Mouse (Mus musculus) ovary, postnatal 10 days (tissue): Measurements from ENCODE around the gene Gm10961.
"Not testable (repeated sequence)": the region's sequence is repeated elsewhere in the genome, so short reads cannot be mapped to it uniquely, and the experiment has no call there.

Source experiments
- DNase-seq: peaks from one replicate; pipeline ENCODE4 v3.0.0; 2022; ENCODE audit warnings: low spot score

Gene Gm10961

DNA sequence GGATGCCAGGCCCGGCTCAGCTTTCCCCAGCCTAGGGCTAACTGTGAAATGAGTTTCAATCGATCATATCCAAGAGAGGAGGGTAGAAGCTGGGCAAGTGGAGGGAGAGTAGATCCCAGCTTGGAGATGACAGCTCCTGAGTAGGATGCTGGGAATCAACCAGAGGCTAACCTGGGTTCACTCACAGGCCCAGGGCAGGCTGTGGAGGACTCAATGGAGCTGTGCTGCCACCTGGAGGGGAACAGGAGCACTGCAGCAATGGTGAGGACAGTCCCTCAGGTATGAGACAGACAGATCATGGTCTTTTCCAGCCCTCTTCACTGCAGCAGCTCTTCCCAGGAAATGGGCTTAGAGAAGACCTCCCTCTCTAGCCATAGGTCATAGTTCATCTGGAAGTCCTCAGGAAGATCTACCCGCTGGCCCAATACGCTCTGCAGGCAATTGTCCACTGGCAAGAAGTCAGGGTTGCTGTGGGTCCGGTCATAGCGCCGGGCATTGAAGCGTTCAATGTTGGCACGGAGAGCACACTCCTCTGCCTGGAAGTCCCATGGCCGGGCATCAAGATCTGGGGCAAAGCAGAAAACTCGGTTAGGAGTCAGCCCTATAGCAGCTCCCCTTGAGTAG lies 18.1 kb upstream of the Gm10961 start:
- peak; percentile 48 for DNase-seq

DNA sequence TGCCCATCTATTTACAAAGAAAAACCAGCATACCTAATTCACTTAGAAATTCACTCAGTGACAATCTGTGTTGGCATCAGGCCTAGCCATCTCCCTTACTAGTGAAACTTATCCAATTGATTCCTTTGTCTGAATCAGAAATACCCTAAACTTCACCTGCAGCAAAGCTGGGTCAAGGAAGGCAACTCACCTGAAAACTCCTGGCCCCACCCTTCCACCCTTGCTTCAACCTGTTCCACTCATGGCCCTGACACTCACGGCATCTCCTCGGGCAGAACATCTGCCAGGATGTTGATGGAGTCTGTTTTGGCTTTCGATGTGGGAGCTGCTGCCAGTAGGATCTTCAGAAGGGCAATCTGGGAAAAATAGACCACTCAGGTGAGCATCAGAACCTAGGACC lies 13.3 kb upstream of the Gm10961 start:
- DNase-seq, result no peak

- no peak for DNase-seq
Observed at GRCm38 (mm10) chr3:107619911-107620310, 11.2 kb upstream of the Gm10961 start.

GRCm38 (mm10) chr3:107621286-107622075 lies 9.6 kb upstream of the Gm10961 start:
- no peak for DNase-seq

DNA sequence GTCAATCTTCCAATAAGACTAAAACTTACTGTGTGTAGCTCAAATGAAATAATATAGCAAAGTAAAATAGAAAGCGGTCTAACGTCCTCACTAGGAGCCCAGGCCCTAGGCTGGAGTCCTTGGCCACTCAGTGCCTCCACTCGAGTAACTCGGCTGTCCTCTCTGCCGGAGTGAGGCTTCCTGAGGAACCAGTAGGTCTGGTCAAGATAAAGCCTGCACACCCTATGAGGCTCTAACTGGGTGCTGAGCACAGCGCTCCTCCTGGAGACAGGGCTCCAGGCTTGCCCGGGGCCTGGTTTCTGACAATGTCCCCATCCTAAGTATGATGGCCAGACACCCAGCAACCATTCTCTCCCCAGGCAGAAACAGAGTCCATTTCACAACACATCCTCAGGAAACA lies 8.6 kb upstream of the Gm10961 start:
- no peak for DNase-seq

DNA sequence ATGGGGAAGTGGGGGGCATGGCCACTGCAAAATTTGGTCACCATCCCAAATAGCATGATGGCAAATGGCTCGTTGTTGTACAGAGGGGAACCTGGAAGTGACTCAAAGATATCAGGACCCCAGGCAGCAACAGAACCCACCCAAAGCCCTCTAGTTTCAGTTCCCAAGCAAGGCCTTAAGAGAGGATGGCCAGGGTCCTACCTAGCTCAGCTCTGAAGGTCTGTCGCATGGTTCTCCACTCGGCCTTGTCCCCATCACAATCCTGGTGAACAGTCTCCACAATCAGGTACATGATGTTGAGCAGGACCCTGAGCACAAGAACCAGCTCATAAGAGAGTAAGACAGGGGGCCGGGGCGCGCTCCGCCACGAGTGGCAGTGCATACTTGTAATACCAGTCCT lies 6.7 kb upstream of the Gm10961 start:
- no peak for DNase-seq

DNA sequence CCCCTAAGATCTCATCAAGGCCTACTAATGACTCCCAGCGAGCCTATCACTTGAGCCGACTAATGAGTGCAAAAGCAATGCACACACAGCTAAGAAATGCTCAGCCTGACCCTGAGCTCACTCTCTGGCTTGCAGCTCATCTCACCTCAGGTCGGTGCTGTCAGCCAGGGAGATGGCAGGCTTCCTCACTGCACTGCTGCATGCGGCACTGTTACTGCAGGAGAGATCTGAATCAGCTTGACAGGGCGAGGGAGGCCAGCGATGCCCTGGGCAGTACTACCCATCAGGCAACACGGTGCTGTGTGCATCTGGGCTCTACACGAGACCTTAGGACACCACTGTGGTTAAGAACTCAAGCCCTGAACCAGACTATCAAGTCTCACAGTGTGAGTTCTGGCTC lies 5.6 kb upstream of the Gm10961 start:
- DNase-seq, result no peak

DNA sequence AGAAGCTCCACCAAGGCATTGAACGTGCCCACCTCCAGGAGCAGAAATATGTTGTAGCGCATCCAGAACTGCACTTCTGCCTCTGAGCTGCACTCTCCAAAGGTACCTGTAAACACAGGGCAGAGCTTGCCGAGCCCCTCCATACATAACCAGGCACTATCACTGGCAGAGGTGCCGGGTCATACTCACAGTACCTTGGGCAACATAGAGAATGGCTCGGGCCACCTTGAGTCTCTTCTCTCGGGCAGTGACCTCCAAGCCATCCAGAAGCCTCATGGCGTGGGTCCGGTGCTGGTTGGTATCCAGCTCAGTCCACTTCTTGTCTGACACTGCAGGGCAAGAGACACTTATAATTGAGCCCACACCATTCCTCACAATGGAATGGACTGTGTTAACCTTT lies 4.4 kb upstream of the Gm10961 start:
- DNase-seq, result no peak

DNA sequence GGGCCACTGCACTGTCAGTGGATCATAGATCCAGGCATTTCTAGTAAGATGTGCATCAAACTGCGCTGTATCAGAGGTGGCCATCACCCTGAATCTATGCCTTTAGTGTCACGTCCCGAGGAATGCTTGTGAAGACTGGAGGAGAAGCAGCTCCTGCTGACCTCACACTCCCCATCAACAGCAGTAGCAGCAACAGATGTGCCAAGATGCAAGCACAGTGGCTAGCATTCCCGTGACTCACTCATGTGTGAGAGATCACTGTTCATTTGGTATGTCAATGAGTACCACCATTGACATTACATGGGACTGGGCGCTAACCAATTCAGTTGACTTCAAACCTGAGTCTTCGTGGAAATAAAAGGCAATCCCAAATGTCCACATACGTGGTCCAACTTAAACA lies 3.5 kb upstream of the Gm10961 start:
- DNase-seq, result no peak

DNA sequence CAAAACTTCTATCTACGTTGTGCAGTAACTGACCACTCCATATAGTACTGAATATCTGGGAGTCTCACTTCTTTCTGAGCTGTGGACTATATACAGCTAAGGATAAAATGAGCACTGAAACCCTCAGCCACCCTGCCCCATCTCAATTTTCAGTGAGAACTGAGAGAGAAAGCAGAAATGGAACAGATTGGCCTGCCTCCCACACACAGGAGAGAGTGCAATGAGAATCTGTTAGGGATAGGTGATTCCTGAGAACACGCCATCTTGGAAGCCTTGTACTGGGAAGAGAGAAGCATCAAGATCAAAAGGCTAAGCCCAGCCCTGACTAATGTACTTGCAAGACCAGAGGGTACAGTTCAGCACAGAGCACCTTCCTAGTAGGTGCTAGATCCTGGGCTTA lies 2.6 kb upstream of the Gm10961 start:
- no peak for DNase-seq

- DNase-seq, result no peak
Observed at GRCm38 (mm10) chr3:107629411-107629810, 1.7 kb upstream of the Gm10961 start.

DNA sequence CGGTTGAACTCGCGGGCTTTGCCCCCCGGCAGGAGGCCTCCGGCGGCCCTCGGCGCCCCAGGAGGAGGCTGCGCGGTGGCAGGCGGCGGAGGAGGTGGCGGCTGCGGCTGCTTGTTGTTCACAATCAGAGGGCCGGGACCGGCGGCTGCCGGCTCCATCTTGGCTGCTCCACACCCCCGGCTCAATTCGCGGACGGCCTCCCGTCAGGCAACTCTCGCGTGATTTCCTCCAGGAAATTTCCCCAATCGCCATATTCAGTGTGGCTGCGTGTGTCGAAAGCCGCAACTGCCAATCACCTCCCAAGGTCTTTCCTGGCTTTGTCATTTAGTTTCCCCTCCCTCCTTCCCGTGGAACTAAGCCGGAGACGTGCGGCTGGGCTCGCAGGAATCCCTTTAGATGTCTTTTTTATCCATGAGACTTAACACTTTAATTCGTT lies 419 bp downstream of the Gm10961 start, which contains the start of gene Strip1:
TSS of gene Strip1 (minus strand) at position 172 of the 436 bp plus-strand sequence.
- peak; percentile 77 for DNase-seq

DNA sequence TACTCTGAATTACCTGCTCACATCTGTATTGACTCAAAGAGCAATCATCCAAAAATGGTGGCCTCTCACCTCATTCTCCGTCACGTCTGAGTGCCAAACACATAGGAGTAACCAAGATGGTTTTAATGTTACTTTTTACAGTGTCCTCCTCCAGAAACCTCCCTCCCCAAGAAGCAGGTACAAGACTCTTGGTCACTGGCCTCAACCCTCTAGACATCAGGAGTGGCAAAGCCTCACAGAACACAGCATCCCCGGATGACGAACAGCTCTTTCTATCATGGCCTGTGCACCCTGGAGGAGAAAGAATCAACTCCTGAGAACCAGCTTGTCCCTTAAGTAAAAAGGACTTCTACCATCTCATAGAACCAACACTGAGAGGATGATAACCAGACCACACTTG lies 1.7 kb downstream of the Gm10961 start:
- no peak for DNase-seq

DNA sequence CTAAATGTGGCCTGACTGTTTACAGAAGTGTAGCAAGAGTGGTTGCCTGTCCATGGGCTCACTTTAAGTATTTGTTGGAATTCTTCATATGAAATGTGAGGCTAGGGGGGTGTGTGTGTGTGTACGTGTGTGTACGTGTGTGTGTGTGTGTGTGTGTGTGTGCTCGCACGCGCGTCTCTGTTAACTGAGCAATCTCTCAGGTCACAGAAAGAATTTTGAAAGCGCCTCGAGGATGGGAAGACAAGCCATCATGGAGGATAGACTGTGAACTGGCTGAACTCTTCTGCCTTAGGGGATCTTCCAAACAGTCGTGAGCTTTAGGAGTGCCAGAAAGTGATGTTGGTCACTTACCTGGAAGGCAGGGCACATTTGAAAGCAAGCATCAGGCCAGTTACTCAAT lies 2.8 kb downstream of the Gm10961 start:
- DNase-seq, result no peak

- no peak for DNase-seq
Observed at GRCm38 (mm10) chr3:107635836-107636235, 4.7 kb downstream of the Gm10961 start.

DNA sequence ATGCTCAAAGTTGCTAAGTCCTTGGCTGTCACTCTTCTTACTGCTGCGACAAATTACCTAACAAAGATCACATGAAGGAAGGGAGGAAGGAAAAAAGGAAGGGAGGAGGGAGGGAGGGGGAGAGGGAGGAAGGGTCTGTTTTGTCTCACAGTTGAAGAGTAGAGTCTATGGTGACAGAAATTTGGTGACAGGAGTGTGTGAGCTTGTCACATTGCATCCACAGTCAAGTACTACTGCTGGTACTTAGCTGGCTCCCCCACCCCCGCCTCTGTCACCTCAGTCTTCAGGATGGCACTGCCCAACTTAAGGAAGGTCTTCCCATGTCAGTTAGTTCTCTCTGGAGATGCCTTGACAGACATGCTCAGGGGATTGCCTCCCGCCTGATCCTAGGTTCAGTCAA lies 5.1 kb downstream of the Gm10961 start:
- DNase-seq, result no peak

- DNase-seq, result no peak
Observed at GRCm38 (mm10) chr3:107637606-107638172, 6.6 kb downstream of the Gm10961 start.

GRCm38 (mm10) chr3:107646947-107647346 lies 15.8 kb downstream of the Gm10961 start:
- DNase-seq, result no peak

- DNase-seq, result not testable (repeated sequence)
Observed at GRCm38 (mm10) chr3:107650276-107650675, 19.2 kb downstream of the Gm10961 start.

GRCm38 (mm10) chr3:107652968-107653367 lies 21.8 kb downstream of the Gm10961 start:
- DNase-seq, result no peak

DNA sequence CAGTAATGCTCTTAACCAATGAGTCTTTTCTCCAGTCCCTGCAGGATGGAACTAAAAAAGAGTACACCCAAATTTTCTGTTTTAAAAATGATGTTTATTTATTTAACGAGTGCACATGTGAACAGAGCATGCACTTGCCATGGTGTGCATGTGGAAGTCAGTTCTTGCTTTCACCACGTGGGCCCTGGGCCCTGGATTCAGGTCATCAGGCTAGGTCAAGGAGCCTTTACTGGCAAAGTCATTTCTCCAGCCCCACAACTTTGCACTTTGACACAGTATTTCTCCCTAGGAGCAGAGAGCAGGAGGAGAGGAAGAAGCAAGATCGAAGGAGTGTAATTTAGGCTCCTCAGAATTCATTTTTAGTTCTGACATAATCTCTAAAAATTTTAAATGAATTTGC lies 23.7 kb downstream of the Gm10961 start:
- DNase-seq, result no peak

DNA sequence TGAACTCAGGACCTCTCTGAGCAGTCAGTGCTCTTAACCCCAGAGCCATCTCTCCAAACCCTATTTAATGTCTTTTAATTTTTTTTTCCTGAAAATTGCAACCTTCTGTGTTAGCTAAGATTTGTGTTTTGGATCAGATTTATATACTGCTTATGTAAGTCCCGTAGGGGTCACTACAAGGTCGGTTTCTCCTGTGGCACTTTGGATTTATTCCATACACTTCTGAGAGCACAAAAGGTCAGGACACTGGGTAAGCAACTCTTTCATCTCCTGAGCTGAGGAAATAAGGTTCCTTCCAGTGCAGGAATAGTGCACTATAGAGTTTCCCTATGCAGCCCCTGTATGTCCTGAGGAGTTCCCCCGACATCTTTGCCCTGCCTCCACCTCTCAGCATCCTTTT lies 24.4 kb downstream of the Gm10961 start:
- no peak for DNase-seq

- DNase-seq, result no peak
Observed at GRCm38 (mm10) chr3:107656151-107656550, 25.0 kb downstream of the Gm10961 start.
